Mouse (Mus musculus) frontal cortex, postnatal 10 days (tissue): ENCODE data around the gene Nhej1.

Source experiments
- DNase-seq, 2 experiments: peaks; one replicate each; pipeline ENCODE4 v3.0.0; 2022; ENCODE audit warnings: low spot score in 2 of 2, mixed read lengths in 1 of 2

The Nhej1 gene

DNA sequence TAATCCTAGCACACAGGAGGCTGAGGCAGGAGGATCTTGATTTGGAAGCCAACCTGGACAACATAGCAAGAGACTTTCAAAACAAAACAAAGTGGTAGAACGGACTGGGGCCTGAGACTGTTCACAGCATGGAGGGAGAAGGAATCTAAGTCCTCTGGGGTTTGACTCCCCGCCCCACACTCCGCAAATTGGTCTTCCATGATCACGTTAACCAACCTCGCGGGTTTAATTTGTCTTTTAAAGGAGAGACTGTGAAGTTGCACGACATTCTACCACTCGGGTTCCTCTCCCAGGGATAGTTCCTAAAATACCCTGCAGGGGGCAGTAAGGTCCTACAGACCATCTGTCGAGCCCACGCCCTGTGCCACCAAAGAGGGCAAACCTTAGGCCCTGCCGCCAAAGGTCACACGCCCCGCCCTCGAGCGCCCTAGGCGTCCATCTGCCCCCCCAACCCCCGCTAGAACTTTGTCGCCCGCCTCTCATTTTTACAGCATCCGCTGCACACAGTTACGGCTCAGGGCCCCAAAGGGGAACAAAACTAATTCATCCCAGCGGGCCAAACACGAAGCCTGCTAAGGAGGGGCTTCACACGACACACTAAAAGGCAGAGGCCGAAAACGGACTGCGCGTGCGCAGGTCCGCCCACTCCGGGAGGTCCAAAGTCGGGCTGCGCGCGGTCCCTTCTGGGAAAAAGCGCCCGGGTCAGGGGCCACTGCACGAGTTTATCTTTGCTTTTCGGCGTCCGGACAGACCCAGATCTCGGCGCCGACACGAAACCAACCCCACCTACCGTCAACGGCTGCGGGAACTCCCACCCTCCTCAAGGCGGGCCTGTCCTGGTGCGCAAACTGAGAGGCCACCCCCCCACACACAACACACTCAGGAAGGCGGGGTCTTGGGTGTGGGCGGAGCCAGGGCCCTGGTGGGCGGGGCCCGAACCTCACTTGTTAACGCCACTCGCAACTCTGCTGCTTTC, at the start of gene Nhej1:
Gene Nhej1 (minus strand): TSS at position 855 of the 976 bp plus-strand sequence.
- peak; percentile 85 to 88 for DNase-seq

DNA sequence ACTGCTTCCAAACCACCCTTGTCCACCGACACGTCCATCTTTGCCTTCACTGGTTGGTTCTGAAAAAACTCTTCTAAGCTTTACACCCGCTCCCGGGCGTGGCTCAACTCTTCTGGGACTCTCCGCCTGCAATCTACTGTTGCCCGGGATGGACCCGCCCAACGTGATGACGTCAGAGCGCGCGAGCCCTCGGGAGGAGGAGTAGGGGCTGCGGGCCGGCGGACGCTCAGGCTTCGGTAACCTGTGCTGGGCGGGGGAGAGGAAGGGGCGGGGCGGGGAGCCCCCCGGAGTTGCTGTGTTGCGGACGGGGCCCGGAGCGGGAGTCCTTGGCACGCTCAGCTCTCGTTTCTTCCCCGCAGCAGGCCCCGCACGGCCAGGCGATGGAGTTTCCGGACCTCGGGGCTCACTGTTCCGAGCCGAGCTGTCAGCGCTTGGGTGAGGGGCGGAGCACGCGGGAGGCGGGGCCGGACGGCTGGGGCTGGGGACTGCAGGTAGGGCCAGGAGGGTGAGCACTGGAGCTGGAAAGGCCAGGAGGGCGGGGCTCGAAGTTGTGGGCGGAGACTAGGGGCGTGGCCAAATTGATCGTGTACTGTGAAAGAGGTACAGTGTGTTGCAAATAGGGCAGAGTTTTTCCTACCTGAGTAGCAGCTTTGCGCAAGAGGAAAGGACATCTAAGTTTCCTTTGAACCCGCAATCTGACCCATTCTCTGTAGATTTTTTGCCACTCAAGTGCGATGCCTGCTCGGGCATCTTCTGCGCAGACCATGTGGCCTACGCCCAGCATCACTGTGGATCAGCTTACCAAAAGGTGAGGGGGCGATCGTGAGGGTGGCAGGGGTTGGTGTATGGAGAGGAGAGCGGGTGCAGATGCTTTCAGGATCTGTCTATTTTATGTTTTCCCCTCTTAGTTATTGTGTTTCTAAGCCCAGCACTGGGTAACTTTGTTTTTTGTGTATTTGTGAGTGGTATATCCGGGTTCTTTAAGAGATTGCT, 43.8 kb upstream of the Nhej1 start, which contains the start of gene Zfand2b:
Gene Zfand2b (plus strand): TSS at position 175 of the 993 bp plus-strand sequence.
- DNase-seq, result peak; percentile 89 to 94

- no peak for DNase-seq
Measured at GRCm38 (mm10) chr1:75168093-75168471, 43.1 kb upstream of the Nhej1 start.

DNA sequence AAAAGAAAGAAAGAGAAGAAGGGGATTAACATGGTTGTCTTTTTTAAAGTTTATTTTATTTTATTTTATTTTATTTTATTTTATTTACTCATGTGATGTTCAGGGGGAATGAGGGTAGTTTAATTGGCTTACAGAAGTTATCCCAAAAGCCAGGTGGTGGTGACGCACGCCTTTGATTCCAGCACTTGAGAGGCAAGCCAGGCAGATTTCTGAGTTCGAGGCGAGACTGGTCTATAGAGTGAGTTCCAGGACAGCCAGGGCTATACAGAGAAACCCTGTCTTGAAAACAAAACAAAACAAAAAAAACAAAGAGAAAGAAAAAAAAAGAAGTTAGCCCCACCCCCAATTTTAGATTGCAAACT, 35.2 kb upstream of the Nhej1 start:
- DNase-seq, result no peak

DNA sequence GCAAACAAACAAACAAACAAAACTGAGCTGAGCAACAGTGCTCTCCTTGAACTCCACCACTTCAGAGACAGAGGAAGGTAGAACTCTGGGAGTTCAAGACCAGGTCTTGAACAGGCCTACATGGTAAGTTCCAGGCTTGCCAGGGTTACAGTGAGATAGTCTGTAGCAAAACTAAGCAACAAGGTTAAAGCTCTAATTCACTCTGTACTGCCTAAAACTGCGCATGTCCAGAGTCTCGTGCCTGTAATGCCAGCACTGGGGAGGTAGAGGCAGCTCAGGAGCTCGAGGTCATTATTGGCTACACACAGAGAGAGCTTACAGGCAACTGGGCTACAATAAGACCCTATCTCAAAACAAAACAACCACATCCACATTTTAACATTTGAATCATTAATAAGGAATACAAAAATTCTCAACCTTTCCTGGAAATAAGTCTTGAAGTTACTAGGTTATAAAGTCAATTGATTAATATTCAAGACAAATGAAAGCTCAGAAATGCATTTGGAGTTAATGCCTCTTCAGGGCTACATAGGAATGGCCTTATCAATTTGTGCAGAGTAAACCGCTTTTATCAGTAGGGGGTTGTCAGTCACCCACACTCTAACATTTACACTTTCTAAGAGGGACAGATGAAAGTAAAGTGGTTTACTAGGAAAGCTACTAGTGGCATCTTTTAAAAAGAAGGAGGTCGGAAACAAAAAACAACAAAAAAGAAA, 34.7 kb upstream of the Nhej1 start:
- no peak for DNase-seq

- no peak for DNase-seq
Measured at GRCm38 (mm10) chr1:75158990-75159389, 34.0 kb upstream of the Nhej1 start.

GRCm38 (mm10) chr1:75155837-75156236, 30.8 kb upstream of the Nhej1 start:
- DNase-seq, result no peak

DNA sequence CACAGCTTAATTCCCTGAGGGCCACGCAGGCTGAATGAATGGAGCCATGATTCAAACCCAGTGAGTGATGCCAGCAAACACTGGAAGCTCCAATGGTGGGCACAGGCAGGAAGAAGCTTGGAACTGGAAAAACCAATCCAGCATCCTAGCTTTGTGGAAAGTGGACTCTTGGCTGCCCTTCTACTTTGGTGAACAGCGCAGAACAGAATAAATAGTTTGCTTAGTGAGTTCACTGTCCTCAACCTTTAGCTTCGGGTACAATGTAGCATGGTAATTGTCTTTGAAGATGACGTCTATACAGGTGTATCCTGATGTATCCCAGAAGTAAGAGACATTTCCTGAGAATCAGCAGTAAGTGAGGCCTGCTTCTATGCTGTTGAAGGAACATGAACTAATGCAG, 23.7 kb upstream of the Nhej1 start:
- DNase-seq, result no peak

DNA sequence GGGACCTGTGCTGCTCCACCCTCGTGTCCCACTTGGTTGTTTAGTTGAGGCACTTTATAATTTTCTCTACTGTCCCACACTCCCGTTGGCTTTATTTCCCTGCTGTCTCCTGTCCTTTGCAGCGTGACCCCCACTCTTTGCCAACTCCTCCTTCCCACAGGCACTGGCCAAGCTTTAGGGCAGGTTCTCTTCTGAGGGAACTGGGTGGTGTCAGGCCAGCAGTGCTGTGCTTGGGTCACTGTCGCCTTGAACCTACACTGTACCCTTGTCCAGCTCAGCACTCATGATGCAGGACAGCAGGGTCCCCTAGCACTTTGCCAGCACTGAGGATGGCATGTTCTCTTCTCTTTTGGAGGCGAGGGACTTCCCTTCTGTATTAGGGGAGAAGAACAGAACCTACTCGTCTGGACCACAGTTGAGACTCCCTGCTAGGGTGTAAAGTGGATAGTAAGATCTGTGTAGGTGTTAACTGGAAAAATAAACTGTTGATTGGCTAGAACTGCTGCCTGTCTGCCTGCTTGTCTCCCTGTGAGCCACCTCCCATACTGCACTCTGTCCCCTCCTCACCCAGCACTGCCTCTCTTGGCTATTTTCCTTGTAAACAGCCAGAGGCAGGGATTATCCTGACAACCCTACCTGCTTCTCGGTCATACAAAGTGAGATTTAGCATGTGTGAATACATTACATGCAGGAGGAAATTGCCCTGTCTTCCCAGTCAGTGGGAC, 22.6 kb upstream of the Nhej1 start:
- DNase-seq, result no peak

GRCm38 (mm10) chr1:75145589-75145988, 20.6 kb upstream of the Nhej1 start:
- no peak for DNase-seq

DNA sequence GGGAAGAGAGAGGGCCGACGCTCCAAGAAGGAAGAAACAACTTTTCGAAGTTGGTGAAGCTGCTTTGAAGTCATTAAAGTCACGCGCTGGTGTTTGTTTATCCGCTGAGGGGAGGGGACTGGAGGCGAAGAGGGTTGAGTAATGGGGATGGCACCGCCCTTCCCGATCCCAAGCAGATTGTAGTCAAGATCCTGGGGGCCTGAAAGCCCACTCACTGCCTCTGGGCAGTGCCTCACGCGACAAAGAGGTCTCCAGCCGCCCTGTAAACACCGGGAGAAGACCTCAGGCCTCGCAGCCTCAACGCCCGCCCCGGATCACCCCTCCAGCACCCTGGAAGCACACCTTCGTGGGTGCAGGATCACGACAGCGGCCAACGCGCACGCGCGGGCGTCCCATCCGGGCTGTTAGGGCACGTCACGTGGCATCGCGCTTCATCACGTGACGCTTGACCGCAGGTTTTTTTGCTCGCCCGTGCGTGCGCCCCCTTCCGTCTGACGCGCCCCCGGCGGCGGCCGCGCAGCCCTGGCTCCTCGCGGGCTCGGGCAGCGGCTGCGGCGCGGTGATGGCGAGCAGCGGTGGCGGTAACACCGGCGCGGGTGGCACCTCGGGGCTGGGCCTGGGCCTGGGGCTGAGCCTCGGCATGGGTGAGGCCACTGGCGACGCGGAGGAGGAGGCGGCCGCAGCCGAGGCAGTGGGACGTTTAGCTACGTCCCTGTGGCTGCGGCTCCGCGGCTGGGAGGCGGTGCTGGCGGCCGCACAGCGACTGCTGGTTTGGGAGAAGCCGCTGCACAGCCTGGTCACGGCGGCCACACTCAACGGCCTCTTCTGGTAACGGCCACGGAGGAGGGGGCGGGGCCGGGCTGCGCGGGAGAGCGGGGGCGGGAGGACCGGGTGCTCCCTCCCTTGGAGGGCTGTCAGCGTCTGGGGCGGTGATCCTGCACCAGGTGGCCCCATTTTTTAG, 17.6 kb upstream of the Nhej1 start, which contains the start of the genes Cnppd1 and Retreg2:
Gene Cnppd1 (minus strand): TSS at position 411 of the 961 bp plus-strand sequence.
Gene Retreg2 (plus strand): TSS at position 478 of the 961 bp plus-strand sequence.
- peak; percentile 91 to 95 for DNase-seq

- peak in 1 of 2 experiments; percentile 54 for DNase-seq
Measured at GRCm38 (mm10) chr1:75141486-75142190, 16.6 kb upstream of the Nhej1 start.

DNA sequence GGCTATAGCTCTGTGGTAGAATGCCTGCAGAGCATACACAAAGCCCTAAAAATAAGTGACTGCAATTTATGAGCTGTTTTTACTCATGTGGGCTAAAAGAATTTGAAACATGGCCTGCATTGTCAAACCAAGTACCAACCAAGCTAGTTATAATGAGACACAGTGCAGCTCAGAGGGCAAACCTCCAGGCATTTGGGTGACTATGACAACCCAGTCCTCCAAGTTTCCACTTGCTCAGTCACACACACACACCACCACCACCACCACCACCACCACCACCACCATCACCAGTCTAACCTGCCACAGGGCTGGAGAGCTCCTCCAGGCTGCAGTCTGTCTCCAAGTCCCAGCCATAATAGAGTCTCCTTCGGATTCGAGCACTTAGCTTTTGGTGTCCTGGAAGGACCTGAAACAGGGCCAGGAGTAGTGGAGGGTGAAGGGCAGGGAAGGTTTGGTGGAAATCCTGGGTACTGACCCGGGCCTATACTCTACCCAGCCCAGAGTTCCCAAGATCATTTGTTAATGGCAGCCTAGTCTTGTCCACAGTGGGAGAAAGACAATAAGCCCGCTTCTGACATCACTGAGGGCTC, 15.7 kb upstream of the Nhej1 start:
- no peak for DNase-seq

- no peak for DNase-seq
Measured at GRCm38 (mm10) chr1:75138448-75138847, 13.4 kb upstream of the Nhej1 start.

DNA sequence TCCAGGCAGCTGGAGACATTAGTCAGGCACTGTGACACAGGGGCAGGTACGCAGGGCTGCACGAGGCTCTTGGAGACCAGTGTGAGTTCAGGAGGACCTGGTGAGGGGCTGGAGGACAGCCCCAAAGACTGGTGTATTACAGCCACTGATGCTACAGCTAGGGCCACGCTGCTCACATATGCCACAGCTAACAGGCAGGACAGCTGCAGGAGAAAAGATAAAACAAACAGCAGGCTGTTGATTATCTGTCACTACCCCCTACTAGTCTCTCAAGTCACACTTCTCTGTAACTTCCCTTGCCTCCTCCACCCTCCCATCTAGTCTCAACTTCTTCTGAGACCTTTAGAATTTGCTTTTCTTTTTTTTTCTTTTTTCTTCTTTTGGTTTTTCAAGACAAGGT, 11.7 kb upstream of the Nhej1 start:
- DNase-seq, result no peak

GRCm38 (mm10) chr1:75136293-75136692, 11.3 kb upstream of the Nhej1 start:
- no peak for DNase-seq

DNA sequence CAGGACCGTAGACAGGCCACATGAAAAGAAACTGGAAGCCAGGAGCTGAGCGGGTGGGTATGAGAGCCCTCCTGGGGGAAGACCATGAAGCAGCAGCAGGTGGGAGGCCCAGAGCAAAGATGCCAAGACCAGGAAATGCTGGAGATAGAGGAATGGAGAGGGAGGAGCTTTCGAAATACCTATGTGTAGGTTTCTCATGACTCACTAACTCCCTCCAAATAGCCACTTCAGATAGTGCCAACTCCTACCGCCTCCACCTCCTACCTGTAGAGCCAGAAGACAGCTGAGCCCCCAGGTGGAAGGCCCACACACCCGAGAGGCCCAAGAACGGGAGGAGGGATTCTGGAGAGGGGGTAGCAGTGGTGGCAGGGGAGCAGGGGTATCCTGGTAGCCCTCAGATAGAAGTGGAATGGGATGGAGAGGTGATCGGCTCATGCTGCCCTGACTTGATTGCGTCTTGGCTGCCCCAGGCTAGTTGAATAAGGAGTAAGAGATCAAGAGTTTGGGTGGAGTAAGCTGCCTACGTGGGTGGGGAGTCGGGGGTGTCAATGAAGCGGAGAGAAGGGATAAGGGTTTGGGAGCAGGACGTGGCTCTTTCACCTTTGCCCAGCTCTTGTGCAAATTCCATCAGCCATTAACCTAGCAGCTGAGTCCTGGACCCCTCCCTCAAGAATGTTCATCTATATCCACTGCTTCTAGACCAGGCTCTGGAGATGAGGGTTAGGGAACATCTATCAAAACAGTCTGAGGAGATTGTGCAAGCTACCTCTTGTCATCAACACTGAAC, 8.6 kb upstream of the Nhej1 start, which contains the start of gene Slc23a3:
Gene Slc23a3 (minus strand): TSS at position 470 of the 787 bp plus-strand sequence.
- no peak for DNase-seq
